Mouse (Mus musculus): Measurements from ENCODE around the gene Bad.

GRCm38 (mm10) chr19:6932018-6932417, 9.6 kb upstream of the Bad start:
- TF ChIP-seq CTCF (IDR thresholded peaks at IDR 0.05; ENCODE audit: low read depth, low read length): no peak
- TF ChIP-seq POLR2A (IDR thresholded peaks at IDR 0.05; ENCODE audit: borderline replicate concordance, low read depth, low read length): no peak

All from bone marrow macrophage, adult 2 months (primary cell).